Mouse (Mus musculus) embryonic facial prominence, embryonic 10.5 days (tissue): ENCODE data around the gene Atp9a. TPM values are rescaled to one million over a fixed set of nuclear protein-coding genes. Genes with fewer than 3 reads are reported as not detected.

Source experiments
- DNase-seq: peaks from one replicate; pipeline ENCODE4 v3.0.0-alpha.2; 2017; ENCODE audit warnings: low spot score
- H3K27ac ChIP-seq: fragments of 300-500 bp; sonication (generic); replicated peaks from 2 replicates; pipeline ENCODE4 v1.5.1; 2016; ENCODE audit warnings: mild to moderate bottlenecking
- H3K27me3 ChIP-seq: fragments of 300-500 bp; sonication (generic); replicated peaks from 2 replicates; pipeline ENCODE4 v1.6.1; 2016; ENCODE audit warnings: low read depth, mild to moderate bottlenecking; ENCODE audit not compliant: poor library complexity, severe bottlenecking
- H3K36me3 ChIP-seq: fragments of 300-500 bp; sonication (generic); replicated peaks from 2 replicates; pipeline ENCODE4 v1.6.1; 2016; ENCODE audit warnings: mild to moderate bottlenecking, moderate library complexity
- H3K4me1 ChIP-seq: fragments of 300-500 bp; sonication (generic); 2 replicates; pipeline ENCODE4 v1.6.1; 2016
- H3K4me3 ChIP-seq: fragments of 300-500 bp; sonication (generic); 2 replicates; pipeline ENCODE4 v1.5.1; 2016; ENCODE audit warnings: mild to moderate bottlenecking, moderate library complexity
- H3K9me3 ChIP-seq: fragments of 300-500 bp; sonication (generic); 2 replicates; pipeline ENCODE4 v1.6.1; 2016; ENCODE audit warnings: mild to moderate bottlenecking
- WGBS: fragments of 180-500 bp; shearing (Covaris S2); methylation state at CpG from one replicate; pipeline ENCODE4 v1.1.7; 2016; 5-methylcytosine and 5-hydroxymethylcytosine counted together
- polyA plus RNA-seq: library from polyadenylated mRNA; unstranded; fragments of >200 nt; fragmentation: Nextera tagmentation; extraction: Ambion mirVana; gene quantifications from 2 replicates; pipeline ENCODE4 v1.2.1, GENCODE M21; 2016

Gene Atp9a
- polyA plus RNA-seq, 1 experiment from 2014 or later: 9.4 TPM

DNA sequence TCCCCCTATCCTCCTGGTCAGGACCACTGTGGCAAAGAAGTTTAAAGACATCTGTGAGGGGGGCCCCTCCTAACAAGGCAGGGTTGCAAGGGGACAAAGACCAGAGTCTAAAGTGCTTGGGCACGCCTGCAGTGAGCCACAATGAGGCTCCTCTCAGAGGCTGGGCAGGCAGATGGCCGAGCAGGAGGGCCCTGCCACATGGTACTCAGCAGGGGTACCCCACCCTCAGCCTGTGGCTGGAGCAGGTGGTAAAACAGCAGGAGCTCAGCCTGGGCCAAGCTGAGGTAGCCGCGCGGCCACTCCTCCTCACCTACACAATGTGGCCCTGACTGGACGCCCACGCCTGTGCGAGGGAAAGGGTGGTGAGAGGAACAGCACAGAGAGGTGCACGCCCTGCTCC, 64.6 kb downstream of the Atp9a start:
- Histone ChIP-seq H3K4me3 (no peak overlapping the region), H3K27me3 (peaks cover 17% of the 10 kb centered on the region; the same call in 1 of the 2 replicates), H3K4me1 (peaks cover 9% of the 10 kb centered on the region), H3K9me3 (peaks cover 4% of the 10 kb centered on the region; the same call in 1 of the 2 replicates), H3K27ac (peak overlapping the region; percentile 63), H3K36me3 (peaks cover 46% of the 10 kb centered on the region)
- no peak for DNase-seq
- WGBS: 60% methylated on average over 9 of the region's 9 CpGs

DNA sequence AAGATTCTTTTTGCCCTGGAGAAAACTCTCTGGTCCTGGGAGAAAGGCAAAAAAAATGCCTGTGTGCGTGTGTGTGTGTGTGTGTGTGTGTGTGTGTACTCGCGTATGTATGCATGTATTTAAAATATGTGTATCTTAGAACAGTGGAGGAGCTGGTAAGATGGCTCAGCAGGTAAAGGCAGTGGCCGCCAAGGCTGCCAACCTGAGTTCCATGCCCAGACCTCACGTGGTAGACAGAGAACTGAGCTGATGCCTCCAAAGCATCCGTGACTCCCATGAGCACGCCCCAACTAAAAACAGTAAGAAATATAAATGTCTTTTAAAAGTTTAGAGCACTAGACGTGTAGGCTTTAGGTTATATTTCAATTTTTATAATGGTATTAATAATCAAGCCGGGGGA, 70.5 kb downstream of the Atp9a start:
- 92% methylated on average over 9 of the region's 9 CpGs for WGBS

DNA sequence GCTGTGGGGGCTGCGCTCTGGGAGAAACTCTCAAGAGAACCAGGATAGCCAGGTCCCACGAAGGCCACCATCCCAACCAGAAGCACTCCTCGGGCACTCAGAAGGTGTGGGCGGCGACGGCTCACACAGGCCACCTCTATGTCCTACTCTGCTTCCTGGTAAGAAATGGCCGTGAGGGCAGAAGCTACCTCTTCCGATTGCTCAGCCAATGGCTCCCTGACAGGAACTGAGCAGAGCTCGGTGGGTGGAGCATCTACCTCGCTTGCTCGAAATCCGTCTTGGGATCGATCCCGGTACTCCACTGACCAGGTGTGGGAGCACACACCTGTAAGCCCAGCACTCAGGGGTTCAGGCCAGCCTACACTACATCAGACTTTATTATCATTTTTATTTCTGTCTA, 72.0 kb downstream of the Atp9a start:
- WGBS: 82% methylated on average over 14 of the region's 14 CpGs
- H3K27ac ChIP-seq: peak overlapping the region; percentile 45; the same call in 1 of the 2 replicates

More for the DNA sequence above, 70.5 kb downstream of the Atp9a start:
- no peak for DNase-seq
- Histone ChIP-seq H3K4me3 (no peak overlapping the region), H3K4me1 (peaks cover 23% of the 10 kb centered on the region), H3K9me3 (no peaks in the 10 kb centered on the region; the same call in 1 of the 2 replicates), H3K36me3 (peaks cover 31% of the 10 kb centered on the region), H3K27ac (no peak overlapping the region), H3K27me3 (peaks cover 7% of the 10 kb centered on the region)

DNA sequence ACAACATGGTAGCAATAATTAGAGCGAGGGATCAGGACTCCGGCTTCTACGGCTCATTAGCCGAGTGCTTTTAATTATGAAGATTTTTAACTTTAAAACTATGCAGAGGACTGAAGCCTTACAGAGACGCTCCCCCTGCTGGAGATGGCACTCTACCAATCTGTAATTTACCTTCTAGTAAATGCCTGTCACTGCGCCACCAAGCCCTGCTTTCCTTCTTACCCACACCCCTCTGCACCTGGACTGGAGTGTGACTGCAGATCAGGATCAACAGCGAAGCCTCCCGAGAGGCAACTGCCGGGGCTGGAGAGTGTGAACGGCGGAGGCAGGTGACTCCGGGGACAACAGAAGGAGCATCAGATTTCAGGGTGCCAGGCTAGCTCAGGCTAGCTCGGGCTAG, 72.4 kb downstream of the Atp9a start:
- Histone ChIP-seq H3K4me3 (no peak overlapping the region), H3K36me3 (peaks cover 24% of the 10 kb centered on the region), H3K9me3 (no peaks in the 10 kb centered on the region; the same call in 1 of the 2 replicates), H3K27me3 (peaks cover 7% of the 10 kb centered on the region), H3K27ac (peak overlapping the region; percentile 45; the same call in 1 of the 2 replicates), H3K4me1 (peaks cover 23% of the 10 kb centered on the region)
- DNase-seq: peak; percentile 44
- WGBS: 47% methylated on average over 13 of the region's 13 CpGs

More for the DNA sequence above, 72.0 kb downstream of the Atp9a start:
- Histone ChIP-seq H3K9me3 (no peaks in the 10 kb centered on the region; the same call in 1 of the 2 replicates), H3K27me3 (peaks cover 7% of the 10 kb centered on the region), H3K4me3 (no peak overlapping the region), H3K4me1 (peaks cover 23% of the 10 kb centered on the region), H3K36me3 (peaks cover 29% of the 10 kb centered on the region)
- DNase-seq: no peak

DNA sequence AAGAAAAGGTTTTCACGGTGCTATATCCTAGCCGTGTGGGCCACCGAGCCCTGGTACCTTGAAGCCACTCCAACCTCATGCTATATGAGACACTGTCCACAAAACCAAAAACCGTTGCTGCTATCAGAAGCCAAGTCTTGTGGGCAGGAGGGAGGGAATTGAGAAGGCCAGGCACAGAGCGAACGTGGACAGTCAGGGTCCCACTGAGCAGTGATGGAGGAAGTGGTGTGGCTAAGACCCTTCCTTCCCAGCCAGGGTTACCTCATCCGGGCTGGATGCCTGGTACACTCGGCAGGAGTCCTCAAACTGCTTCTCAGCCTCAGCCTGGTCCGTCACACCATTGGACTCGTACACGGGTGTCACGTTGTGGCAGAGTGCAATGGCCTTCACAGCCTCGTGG, 74.5 kb downstream of the Atp9a start:
- H3K36me3 ChIP-seq: peaks cover 5% of the 10 kb centered on the region; the same call in 1 of the 2 replicates
- H3K27ac ChIP-seq: no peak overlapping the region
- H3K27me3 ChIP-seq: peaks cover 7% of the 10 kb centered on the region
- no peaks in the 10 kb centered on the region for H3K9me3 ChIP-seq
- 89% methylated on average over 13 of the region's 13 CpGs for WGBS
- no peak overlapping the region for H3K4me3 ChIP-seq
- peaks cover 25% of the 10 kb centered on the region for H3K4me1 ChIP-seq
- no peak for DNase-seq

DNA sequence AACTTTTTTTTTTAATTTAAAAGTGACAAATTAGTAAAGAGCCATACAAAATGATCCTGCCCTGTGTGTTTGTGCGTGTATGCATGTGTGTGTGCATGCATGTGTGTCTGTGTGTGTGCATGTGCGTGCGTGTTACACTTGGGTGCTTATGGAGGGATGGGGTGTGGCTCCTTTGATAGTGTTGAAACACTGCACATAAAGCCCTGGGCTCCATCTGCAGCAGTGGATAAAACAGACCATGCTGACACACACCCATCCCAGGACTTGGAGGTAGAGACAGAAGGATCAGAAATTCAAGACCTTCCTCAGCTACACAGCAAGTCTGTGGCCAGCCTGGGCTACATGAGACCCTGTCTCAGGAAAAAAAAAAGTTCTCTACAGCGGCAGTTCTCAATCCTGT, 76.5 kb downstream of the Atp9a start:
- Histone ChIP-seq H3K27me3 (peaks cover 19% of the 10 kb centered on the region), H3K9me3 (no peaks in the 10 kb centered on the region), H3K4me3 (no peak overlapping the region), H3K4me1 (peaks cover 27% of the 10 kb centered on the region), H3K36me3 (no peaks in the 10 kb centered on the region), H3K27ac (no peak overlapping the region)
- DNase-seq: no peak
- WGBS: 89% methylated on average over 4 of the region's 4 CpGs

DNA sequence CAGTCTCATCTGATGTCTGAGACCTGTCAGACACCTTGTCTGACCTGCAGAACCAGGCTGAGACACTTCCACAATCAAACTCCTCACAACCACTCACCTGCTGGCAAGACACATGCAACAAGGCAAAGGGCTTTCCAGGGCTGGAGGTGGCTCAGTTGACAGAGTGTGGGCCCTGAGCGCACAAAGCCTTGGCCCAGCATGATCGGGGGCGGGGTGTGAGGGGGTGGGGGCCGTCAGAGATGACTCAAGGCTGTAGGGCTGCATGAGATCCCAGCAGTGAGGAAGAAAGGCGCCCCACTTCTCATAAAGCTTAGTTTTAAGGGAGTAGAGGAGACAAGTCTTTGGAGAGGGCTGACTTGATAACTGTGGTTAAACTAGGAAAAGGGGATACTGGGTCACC, 78.5 kb downstream of the Atp9a start:
- no peaks in the 10 kb centered on the region for H3K9me3 ChIP-seq
- H3K27me3 ChIP-seq: peaks cover 19% of the 10 kb centered on the region
- H3K4me1 ChIP-seq: peaks cover 14% of the 10 kb centered on the region; the same call in 1 of the 2 replicates
- 79% methylated on average over 5 of the region's 5 CpGs for WGBS
- no peak overlapping the region for H3K27ac ChIP-seq
- H3K4me3 ChIP-seq: no peak overlapping the region
- no peak for DNase-seq
- H3K36me3 ChIP-seq: no peaks in the 10 kb centered on the region

DNA sequence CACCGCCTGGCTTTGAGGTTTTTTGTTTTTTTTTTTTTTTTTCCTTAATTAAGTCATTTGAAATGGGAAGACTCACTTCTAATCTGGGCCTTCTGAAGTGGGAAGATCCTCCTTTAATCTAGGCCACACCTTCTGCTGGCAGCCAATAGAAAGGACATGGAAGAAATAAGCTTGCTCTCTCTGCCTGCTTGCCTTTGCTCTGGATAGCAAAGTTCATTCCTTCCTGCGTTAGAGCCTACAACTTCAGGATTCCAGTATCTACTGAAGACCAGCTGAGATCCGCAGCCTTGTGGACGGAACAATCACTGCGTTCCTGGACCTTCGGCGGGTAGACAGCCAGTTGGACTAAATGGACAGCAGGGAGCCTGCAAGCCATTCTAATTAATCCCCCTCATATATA, 79.0 kb downstream of the Atp9a start:
- peaks cover 19% of the 10 kb centered on the region; the same call in 1 of the 2 replicates for H3K27me3 ChIP-seq
- no peak overlapping the region for H3K4me3 ChIP-seq
- no peak overlapping the region for H3K27ac ChIP-seq
- WGBS: 89% methylated on average over 7 of the region's 7 CpGs
- peaks cover 11% of the 10 kb centered on the region; the same call in 1 of the 2 replicates for H3K4me1 ChIP-seq
- H3K9me3 ChIP-seq: no peaks in the 10 kb centered on the region
- no peak for DNase-seq
- H3K36me3 ChIP-seq: no peaks in the 10 kb centered on the region

DNA sequence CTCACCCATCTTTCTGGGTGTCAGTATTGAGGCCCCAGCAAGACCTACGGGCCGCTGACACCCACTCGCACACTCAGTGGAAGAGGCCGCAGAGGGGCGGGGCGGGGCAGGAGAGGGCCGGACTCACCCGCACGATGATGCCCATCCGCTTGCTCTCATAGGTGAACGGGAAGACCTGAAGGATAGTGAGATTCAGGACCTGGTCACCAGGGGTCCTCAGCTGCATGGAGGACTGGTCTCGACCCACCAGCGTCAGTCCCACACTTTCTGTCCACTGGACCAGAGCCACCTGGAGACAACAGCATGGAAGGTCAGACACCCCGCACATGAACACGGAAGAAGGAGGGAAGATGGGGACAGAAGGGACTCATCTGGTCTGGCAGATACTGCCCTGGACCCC, 80.4 kb downstream of the Atp9a start:
- H3K27ac ChIP-seq: no peak overlapping the region
- WGBS: 69% methylated on average over 15 of the region's 15 CpGs
- no peaks in the 10 kb centered on the region for H3K36me3 ChIP-seq
- H3K27me3 ChIP-seq: 0 out of 2 replicates have a peak, but pooled peaks cover 12% of the 10 kb centered on the region
- no peak overlapping the region for H3K4me3 ChIP-seq
- H3K4me1 ChIP-seq: peaks cover 13% of the 10 kb centered on the region
- DNase-seq: no peak
- H3K9me3 ChIP-seq: no peaks in the 10 kb centered on the region

DNA sequence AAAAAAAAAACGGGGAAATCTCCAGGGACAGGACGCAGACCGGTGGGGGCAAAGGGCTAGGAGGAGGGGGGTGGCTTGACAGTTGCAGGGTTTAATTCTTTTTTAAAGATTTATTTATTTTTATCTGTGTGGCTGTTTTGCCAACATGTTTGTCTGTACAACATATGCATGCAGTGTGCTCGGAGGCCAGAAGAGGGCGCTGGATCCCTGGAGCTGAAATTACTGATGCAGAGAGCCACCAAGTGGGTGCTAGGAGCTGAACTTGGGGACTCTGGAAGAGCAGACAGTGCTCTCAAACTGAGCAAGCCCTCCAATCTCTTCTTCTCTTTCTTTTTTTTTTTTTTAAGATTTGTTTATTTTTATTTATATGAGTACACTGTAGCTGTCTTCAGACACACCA, 81.9 kb downstream of the Atp9a start:
- H3K27me3 ChIP-seq: 0 out of 2 replicates have a peak, but pooled peaks cover 12% of the 10 kb centered on the region
- 60% methylated on average over 5 of the region's 5 CpGs for WGBS
- no peaks in the 10 kb centered on the region for H3K9me3 ChIP-seq

DNA sequence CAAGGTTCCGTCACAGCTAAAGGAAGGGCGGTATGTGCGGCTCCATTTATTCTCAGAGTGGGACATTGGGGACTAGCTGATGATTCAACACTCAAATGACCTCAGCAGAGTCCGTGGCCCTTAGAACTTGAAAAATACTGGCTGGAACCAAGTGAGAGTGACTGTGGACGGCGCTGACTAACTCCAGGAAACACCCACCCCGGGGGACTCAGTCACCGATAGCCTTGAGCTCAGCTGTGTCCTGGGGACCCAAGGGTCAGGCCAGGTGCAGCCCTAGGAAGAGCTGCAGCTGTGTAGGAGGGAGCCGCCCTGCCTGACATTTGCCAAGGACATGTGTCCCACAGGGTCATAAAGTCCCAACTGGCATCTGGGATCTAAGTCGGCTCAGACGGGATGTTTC, 83.7 kb downstream of the Atp9a start:
- no peak overlapping the region for H3K4me3 ChIP-seq
- no peaks in the 10 kb centered on the region for H3K36me3 ChIP-seq
- WGBS: 87% methylated on average over 11 of the region's 11 CpGs
- H3K9me3 ChIP-seq: no peaks in the 10 kb centered on the region
- 0 out of 2 replicates have a peak, but pooled peaks cover 12% of the 10 kb centered on the region for H3K27me3 ChIP-seq
- H3K27ac ChIP-seq: no peak overlapping the region
- H3K4me1 ChIP-seq: peaks cover 24% of the 10 kb centered on the region
- DNase-seq: no peak

More for the DNA sequence above, 81.9 kb downstream of the Atp9a start:
- DNase-seq: no peak
- Histone ChIP-seq H3K36me3 (no peaks in the 10 kb centered on the region), H3K4me3 (no peak overlapping the region), H3K27ac (no peak overlapping the region), H3K4me1 (peaks cover 16% of the 10 kb centered on the region)

DNA sequence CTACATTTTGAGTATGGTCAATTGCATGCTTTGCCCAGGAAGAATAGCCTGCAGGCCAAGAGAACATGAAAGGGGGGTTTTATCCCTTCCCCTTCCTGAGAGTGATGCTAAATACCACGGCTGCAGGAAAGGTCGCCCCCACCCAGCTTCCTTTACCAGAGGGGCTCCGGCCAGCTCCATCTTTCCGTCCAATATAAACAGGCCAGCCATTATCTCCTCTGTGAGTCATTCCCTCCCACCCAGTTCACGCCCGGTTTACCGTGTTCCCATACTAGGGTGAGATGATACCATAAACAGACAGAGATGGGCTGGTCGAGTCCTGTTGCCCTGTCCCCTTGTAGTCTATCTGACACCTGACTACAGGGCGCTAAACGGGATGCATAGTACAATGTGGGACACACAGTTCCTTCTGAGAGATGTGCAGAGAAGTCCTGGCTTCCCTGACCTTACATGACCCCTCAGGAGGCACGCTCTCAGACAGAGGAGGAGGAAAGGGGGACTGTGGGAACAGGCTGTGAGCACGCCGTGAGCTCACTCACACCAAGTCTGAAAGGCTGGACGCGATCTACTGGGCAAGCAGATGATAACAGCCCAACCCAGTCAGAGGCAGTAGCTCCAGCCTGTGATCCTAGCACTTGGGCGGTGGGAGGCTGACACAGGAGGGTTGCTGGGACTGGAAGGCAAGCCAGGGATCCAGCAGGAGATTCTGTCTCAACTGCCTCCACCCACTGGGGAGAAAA, 85.5 kb downstream of the Atp9a start:
- Histone ChIP-seq H3K9me3 (no peaks in the 10 kb centered on the region), H3K4me1 (peaks cover 22% of the 10 kb centered on the region), H3K27me3 (0 out of 2 replicates have a peak, but pooled peaks cover 4% of the 10 kb centered on the region), H3K36me3 (peaks cover 3% of the 10 kb centered on the region; the same call in 1 of the 2 replicates), H3K4me3 (no peak overlapping the region), H3K27ac (no peak overlapping the region)
- no peak for DNase-seq
- 56% methylated on average over 16 of the region's 16 CpGs for WGBS
